Mouse (Mus musculus) mature B cell (primary cell): ENCODE results near the gene S100pbp.

ENCODE experiments used
- in situ Hi-C: fragments of 300-500 bp; cut with MboI; formaldehyde crosslinking; loops from 2 replicates; pipeline ENCODE4 v1.14.3; 2019

S100pbp gene

DNA sequence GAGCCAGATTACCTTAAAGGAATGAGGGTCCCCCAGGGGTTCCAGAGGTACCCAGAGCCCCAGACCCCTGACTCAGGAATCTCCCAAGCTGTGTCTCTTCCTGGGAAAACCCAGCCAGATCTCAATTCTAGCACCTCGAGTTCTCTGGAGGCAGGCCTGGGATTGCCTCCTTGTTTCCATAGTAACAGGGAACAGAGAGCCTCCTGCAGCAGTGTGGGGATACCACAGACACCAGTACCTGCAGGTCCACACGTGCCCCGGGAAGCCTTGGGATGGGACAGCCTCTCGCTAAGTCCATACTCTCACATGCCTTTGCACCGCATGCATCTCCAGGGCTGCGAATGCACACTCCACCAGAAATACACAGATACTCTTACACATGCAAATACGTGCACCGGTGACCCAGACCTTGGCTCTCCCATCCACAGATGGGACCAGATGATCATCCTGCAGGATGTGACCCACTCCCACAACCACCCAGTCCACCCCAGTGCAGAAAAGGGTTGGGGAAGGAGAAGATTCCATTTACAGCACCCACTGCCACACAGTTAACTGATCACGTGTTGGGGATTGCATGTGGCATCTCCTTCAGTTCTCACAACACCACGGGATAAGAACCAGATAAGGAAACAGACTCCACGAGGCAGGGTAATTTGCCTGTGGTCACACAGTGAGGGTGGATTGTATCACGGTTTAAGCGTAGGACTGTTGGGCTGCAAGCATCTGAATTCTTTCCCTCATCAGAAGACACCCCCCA is 60.8 kb downstream of the S100pbp start:
- in situ Hi-C loops, result no loop called here

GRCm38 (mm10) chr4:129125736-129126451 is 63.6 kb downstream of the S100pbp start:
- in situ Hi-C loops, result no loop called here

DNA sequence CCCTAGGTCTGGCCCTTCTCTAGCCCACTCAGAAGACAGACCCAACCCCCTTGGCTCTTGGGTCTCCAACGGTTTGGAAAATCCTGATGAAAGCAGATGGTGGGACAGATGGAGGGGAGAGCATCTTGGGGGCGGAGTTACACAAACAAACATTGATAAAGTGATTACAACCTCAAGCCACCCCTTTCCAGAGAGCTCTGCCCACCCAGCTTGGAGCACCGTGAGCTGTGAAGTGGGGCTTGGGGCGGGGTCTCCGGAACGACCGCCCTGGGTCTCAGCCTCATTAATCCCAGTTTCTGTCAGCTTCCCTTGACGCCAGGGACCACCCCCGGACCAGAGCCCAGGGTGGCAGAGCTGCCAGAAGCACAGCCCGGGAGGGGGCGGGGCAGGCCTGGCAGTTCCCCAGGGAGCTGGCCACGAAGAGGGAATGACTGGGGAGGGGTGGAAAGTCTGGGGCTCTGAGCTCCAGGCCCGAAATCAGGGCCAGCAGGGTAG is 64.8 kb downstream of the S100pbp start:
- in situ Hi-C loops, result no loop called here

DNA sequence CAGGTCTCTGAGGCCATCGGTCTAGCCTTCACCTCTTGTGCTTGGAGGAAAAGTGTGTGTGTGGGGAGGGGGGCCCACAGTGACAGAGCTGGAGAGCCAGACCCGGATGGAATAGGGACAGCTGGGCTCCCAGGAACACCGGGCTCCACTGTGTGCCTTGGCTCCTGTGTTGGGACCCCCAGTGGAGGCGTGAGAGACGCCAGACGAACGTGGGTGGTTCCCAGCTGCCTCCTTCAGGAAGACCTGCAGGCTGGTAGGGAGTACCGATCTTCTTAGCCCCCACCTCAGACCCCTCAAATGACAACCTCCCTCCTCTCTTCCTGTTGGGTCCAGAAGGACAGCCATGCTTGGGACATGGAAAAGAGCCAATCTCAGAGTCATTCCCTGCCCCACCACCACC is 66.8 kb downstream of the S100pbp start:
- in situ Hi-C loops, result no loop called here

GRCm38 (mm10) chr4:129122107-129122506 is 67.4 kb downstream of the S100pbp start:
- in situ Hi-C loops, result no loop called here

GRCm38 (mm10) chr4:129121569-129122086 is 67.9 kb downstream of the S100pbp start, which contains the start of gene Hpca:
TSS of gene Hpca (minus strand) at chr4:129122036.
- in situ Hi-C loops, result no loop called here

GRCm38 (mm10) chr4:129120520-129121445 is 68.7 kb downstream of the S100pbp start:
- in situ Hi-C loops, result no loop called here

DNA sequence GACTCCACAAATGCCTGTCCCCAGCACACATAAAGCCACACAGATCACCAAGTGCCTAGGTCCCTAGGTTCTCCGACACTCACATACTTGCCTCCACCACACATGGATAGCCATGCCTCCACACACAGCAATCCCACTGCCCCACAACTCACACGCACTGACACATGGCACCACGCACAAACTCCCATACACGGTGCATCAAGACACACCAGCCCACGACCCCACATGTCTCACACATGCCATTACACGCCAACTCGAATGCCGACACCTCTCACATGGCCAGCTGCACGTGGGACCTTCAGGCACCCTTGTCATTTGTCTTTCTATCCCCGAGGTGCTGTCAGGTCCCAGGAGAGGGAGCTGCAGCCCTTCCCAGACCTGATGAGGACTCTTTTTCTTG is 69.8 kb downstream of the S100pbp start:
- in situ Hi-C loops, result no loop called here

DNA sequence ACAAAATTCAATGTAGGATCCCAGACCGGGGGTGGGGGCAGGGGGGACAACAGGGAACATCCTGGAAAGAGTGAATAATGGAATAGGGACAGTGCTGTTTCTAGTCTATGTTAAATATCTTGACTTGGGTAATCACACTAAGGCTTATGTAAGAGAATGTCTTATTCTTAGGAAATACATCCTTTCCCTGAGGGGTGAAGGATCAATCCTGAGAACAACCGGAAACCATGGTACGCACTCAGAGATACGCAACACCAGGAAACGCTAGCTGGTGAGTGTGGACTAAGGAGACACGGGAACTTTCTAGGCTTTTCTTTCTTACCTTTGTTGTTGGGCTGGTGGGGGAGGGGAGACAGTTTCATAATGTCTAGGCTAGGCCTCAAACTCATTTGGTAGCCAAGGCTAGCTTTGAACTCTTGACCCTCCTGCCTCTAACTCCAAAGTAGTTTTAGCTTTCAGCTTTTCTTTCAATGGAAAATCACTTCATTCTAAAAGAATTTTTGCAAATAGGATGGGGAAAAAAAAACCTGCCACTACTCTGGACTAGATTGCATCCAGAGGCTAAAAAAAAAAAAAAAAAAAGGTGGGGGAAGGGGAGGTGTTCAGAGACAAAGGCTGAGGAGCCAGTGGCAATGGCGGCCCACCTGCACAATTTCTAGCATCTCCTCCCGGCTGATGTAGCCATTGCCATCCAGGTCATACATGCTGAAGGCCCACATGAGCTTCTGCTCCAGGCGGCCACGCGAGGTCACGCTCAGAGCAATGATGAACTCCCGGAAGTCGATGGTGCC is 71.6 kb downstream of the S100pbp start:
- in situ Hi-C loops, result no loop called here

DNA sequence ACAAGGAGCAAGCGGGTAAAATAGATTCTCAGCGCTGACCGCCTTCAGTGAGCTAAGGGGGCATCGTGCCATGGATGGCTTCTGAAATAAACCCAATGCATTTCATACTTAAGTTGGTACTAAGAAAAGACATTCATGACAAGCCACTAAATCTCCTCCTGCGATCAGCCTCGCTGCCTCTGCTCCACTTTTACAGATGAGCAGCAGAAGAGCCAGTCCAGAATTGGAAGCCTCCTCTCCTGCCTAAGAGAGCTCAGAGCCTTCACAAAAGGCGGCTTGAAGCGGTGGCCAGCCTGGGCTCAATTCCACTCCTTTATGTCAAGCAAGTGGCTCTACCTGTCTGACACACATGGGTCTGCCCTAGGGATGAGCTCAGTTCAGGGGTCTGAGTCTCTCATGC is 72.8 kb downstream of the S100pbp start:
- in situ Hi-C loops, result no loop called here

DNA sequence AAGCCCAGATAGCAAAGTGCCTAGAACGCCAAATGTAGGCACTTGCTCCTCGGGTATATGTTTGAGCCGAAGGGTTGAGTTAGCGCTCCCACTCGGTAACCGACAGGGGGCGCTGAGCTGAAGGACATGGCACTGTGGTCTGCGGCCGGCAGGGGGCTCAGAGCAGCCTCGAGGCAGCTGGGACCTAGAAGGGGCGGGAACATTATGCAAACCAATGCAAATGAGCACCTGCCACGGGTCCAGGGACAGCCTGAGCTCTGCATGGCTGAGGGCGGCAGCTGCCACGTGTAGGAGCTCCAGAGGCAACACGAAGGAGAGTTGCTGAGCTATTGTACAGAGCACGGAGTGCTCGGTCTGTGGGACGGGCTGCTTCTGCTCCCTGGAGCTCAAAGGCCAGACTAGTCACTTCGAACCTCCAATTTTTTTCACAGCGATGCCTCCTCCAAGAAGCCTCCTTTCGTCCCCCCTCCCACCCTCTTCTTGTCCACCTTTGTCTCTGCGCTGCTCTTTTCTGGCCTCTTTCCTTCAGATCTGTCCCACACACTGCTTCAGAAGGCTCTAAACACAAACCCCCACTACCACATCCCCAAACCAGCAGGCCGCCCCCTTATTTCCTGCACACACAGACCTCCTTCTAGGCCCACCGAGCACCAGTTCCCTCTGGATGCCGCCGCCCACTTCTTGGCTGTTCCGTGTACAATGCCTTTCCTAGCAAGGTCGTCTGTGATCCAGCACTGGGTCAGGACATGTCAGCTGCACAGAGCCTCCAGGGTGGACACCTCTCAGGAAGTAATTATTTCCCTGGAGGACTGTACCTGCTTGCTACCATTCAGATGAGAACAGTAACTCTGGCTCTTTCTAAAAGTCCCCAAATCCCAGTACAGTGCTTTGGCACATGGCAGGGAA is 76.2 kb downstream of the S100pbp start:
- in situ Hi-C loops, result no loop called here

- in situ Hi-C loops, result no loop called here
These were observed 77.3 kb downstream of the S100pbp start for GRCm38 (mm10) chr4:129112231-129112630.

- in situ Hi-C loops, result no loop called here
These were observed 78.2 kb downstream of the S100pbp start for GRCm38 (mm10) chr4:129111350-129111749.

GRCm38 (mm10) chr4:129110804-129111203 is 78.7 kb downstream of the S100pbp start:
- in situ Hi-C loops, result no loop called here

DNA sequence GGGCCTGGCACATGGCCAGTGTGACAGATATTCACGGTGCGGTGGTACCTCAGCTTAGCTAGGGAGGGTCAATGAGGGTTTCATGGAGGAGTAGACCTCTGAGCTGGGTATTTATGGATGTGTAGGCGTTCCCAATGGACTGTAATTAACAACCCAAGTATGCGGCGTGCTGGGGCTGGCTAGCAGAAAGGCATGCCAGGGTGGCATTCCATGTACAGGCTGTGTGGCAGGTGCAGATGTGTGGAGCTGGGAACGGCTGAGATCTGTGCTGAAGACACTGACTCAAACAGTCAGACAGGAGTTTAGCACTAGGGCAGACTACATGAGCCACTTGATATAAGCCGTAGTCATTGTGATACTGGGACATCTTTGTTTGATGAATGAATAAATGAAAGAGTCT is 80.9 kb downstream of the S100pbp start:
- in situ Hi-C loops, result no loop called here

DNA sequence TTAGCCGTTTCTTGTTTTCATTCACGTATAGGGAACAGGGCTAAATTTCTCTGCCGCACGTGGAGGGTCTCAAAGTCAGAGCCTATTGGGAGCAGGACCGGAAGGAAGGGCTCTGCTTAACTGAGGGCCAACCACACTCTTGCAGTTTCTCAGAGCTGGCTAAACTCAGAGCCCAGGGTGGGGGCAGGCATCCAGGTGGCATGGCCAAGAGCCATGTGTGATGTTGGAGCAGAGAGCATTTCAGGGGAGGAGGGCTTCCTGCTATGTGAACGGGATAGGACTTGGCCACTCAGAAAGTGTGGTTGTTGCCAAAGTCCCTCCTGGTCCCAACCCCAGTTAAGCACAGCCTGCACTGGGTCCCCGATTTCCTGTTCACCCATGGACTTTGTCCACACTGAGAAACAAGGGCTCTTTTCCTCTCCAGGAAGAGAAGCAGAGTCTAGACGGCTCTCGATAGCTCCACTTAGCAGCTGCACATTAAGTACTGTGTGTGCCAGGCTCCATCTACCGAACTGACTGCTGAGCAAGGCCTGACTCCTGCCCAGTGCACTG is 82.1 kb downstream of the S100pbp start:
- in situ Hi-C loops, result no loop called here

- in situ Hi-C loops, result no loop called here
These were observed 83.5 kb downstream of the S100pbp start for GRCm38 (mm10) chr4:129106073-129106472.

DNA sequence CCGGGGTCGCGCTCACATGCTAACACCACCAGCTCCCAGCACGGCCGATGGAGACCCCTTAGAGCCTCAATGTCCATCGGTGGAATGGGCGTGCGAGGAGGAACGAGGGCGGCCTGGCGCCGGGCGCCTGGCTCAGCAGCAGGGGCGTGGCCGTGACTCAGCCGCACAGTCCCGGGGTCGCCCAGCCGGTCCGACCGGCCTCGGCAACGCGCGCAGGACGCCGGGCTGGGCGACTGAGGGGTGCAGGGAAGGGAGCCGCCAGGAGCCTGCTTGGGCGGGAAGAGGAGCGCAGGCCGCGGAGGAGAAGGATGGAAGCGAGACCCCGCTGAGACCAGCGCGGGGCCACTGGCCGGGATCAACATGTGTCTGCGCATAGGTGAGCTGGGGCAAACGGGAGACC is 84.2 kb downstream of the S100pbp start, which contains the start of gene Tmem54:
Gene Tmem54 (plus strand): TSS at position 193 of the 400 bp plus-strand sequence.
- in situ Hi-C loops, result no loop called here

DNA sequence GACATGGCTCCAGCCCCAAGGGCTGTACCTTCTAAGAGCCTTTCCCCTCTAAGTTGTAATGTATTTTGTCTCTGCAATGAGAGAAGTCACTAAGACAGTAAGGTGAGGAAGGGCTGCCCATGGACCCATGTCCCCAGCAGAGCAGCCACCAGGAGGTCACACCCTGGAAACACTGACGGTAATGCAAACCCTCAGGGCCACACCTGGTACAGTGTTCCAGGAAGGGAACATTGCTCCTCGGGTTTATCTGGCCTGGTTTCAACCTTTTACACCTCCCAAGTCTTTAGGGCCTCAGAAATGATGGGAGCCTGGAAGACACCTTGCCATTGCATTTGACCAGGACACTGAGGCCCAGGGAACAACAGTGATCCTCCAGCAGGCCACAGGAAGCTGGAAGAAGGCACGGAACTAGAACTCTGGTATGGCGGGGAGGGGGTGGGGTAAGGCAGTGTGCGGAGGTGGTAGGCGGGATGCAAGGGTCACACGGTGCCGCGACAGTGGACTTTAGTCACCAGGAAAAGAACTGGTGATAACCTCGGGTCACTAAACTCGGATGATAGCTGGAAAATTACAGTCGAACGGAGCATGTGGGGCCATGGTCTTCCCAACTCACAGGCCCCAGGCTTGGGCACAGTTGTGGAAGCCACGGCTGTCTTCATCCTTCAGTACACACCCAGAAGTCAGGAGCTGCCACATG is 87.2 kb downstream of the S100pbp start:
- in situ Hi-C loops, result no loop called here
